Mouse (Mus musculus): ENCODE data around the gene Omd. TPM values are rescaled to one million over a fixed set of nuclear protein-coding genes. Genes with fewer than 3 reads are reported as not detected.

Gene Omd
- polyA plus RNA-seq, 1 experiment from 2014 or later, result 0.24 TPM

GRCm38 (mm10) chr13:49628167-49628566 is 45.9 kb downstream of the Omd start:
- no peaks in the 10 kb centered on the region for H3K9me3 ChIP-seq (ENCODE audit: control insufficient read depth, low read length)
- no peak overlapping the region for H3K27ac ChIP-seq (ENCODE audit: low read depth, low read length)
- H3K27me3 ChIP-seq (ENCODE audit: control insufficient read depth, insufficient read depth, low read length), result no peaks in the 10 kb centered on the region
- no peaks in the 10 kb centered on the region for H3K36me3 ChIP-seq (ENCODE audit: control insufficient read depth, insufficient read depth, low read length)
- H3K4me3 ChIP-seq (ENCODE audit: low read depth, low read length), result no peak overlapping the region
- no peak for ATAC-seq (ENCODE audit: insufficient read depth, low FRiP score, low TSS enrichment)
- H3K9ac ChIP-seq (ENCODE audit: low read length), result no peak overlapping the region
- H3K4me1 ChIP-seq (ENCODE audit: control insufficient read depth, insufficient read depth, low read length), result no peaks in the 10 kb centered on the region
- no peak for DNase-seq (ENCODE audit: low spot score)
- no peak overlapping the region for H3K4me2 ChIP-seq (ENCODE audit: low read depth)

GRCm38 (mm10) chr13:49629076-49629475 is 46.8 kb downstream of the Omd start:
- Histone ChIP-seq H3K36me3 (ENCODE audit: control insufficient read depth, insufficient read depth, low read length) (no peaks in the 10 kb centered on the region), H3K4me1 (ENCODE audit: control insufficient read depth, insufficient read depth, low read length) (no peaks in the 10 kb centered on the region), H3K27ac (ENCODE audit: low read depth, low read length) (no peak overlapping the region), H3K4me3 (ENCODE audit: low read depth, low read length) (no peak overlapping the region), H3K27me3 (ENCODE audit: control insufficient read depth, insufficient read depth, low read length) (no peaks in the 10 kb centered on the region), H3K9me3 (ENCODE audit: control insufficient read depth, low read length) (no peaks in the 10 kb centered on the region), H3K4me2 (ENCODE audit: low read depth) (no peak overlapping the region), H3K9ac (ENCODE audit: low read length) (no peak overlapping the region)
- no peak for DNase-seq (ENCODE audit: low spot score)
- WGBS, result 89% methylated on average over 2 of the region's 2 CpGs
- no peak for ATAC-seq (ENCODE audit: insufficient read depth, low FRiP score, low TSS enrichment)

GRCm38 (mm10) chr13:49639965-49640364 is 57.7 kb downstream of the Omd start:
- Histone ChIP-seq H3K4me1 (ENCODE audit: control insufficient read depth, insufficient read depth, low read length) (no peaks in the 10 kb centered on the region), H3K27ac (ENCODE audit: low read depth, low read length) (no peak overlapping the region), H3K9me3 (ENCODE audit: control insufficient read depth, low read length) (no peaks in the 10 kb centered on the region), H3K4me3 (ENCODE audit: low read depth, low read length) (no peak overlapping the region), H3K27me3 (ENCODE audit: control insufficient read depth, insufficient read depth, low read length) (no peaks in the 10 kb centered on the region), H3K36me3 (ENCODE audit: control insufficient read depth, insufficient read depth, low read length) (no peaks in the 10 kb centered on the region), H3K4me2 (ENCODE audit: low read depth) (no peak overlapping the region), H3K9ac (ENCODE audit: low read length) (no peak overlapping the region)
- no peak for DNase-seq (ENCODE audit: low spot score)
- no peak for ATAC-seq (ENCODE audit: insufficient read depth, low FRiP score, low TSS enrichment)
- 100% methylated on average over 2 of the region's 2 CpGs for WGBS

Other genes with a start within 250 kb of the Omd start
- gene Bicd2, start 240.9 kb upstream of the Omd start, polyA plus RNA-seq (2014; fragmentation: Nextera tagmentation; extraction: Ambion mirVana), result 37.1 and 37.4 TPM in 2 replicates
- 16.2 and 19.7 TPM in 2 replicates for gene Ippk, start 161.2 kb upstream of the Omd start, polyA plus RNA-seq (2014; fragmentation: Nextera tagmentation; extraction: Ambion mirVana)
- gene Tes3-ps, start 89.1 kb upstream of the Omd start, polyA plus RNA-seq (2014; fragmentation: Nextera tagmentation; extraction: Ambion mirVana), result 0.61 and 0.87 TPM in 2 replicates
- gene Ecm2, start 77.7 kb upstream of the Omd start, polyA plus RNA-seq (2014; fragmentation: Nextera tagmentation; extraction: Ambion mirVana), result 0.28 TPM in 2 replicates
- gene Aspn, start 38.0 kb upstream of the Omd start, polyA plus RNA-seq (2014; fragmentation: Nextera tagmentation; extraction: Ambion mirVana), result 0.14 TPM in 1 of 2 replicates, not detected in the other
- 2.3 and 3.9 TPM in 2 replicates for gene Ogn, start 25.6 kb downstream of the Omd start, polyA plus RNA-seq (2014; fragmentation: Nextera tagmentation; extraction: Ambion mirVana)
- 25.8 and 30.8 TPM in 2 replicates for gene Cenpp, start 70.3 kb downstream of the Omd start, polyA plus RNA-seq (2014; fragmentation: Nextera tagmentation; extraction: Ambion mirVana)
- gene Nol8, start 70.6 kb downstream of the Omd start, polyA plus RNA-seq (2014; fragmentation: Nextera tagmentation; extraction: Ambion mirVana), result 19.1 and 20.3 TPM in 2 replicates
- 110 and 123 TPM in 2 replicates for gene Iars, start 99.6 kb downstream of the Omd start, polyA plus RNA-seq (2014; fragmentation: Nextera tagmentation; extraction: Ambion mirVana)
- not detected in 2 replicates for gene Gm30302, start 216.5 kb downstream of the Omd start, polyA plus RNA-seq (2014; fragmentation: Nextera tagmentation; extraction: Ambion mirVana)